Mouse (Mus musculus): ENCODE results near the gene Ankrd27. TPM values are rescaled to one million over a fixed set of nuclear protein-coding genes. Genes with fewer than 3 reads are reported as not detected.

Ankrd27 gene
- polyA plus RNA-seq, 1 experiment from 2014 or later, result 36.4 TPM

DNA sequence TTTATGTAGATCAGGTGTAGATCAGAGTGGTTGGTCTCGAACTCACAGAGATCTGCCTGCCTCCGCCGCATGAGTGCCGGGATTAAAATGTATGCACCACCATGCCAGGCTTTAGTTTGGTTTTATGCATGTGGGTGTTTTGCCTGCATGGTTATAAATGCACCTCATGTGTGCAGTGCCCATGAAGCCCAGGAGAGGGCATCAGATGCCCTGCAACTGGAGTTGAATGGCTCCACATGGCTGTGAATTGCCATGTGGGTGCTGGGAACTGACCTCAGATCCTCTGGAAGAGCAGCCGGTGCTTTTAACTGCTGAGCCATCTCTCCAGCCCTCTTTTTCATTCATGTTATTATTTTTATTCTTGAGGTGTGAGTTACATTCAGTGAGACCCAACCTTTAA, 40.0 kb downstream of the Ankrd27 start:
- Histone ChIP-seq H3K4me2 (ENCODE audit: low read depth, low read length) (no peak overlapping the region), H3K27ac (replicated peaks; ENCODE audit: low read depth, low read length) (no peak overlapping the region), H3K9me3 (replicated peaks; ENCODE audit: control insufficient read depth, low read length) (no peaks in the 10 kb centered on the region), H3K27me3 (ENCODE audit: control insufficient read depth, insufficient read depth, low read length) (no peaks in the 10 kb centered on the region), H3K9ac (replicated peaks; ENCODE audit: low read length) (no peak overlapping the region), H3K4me3 (ENCODE audit: low read depth, low read length) (no peak overlapping the region), H3K4me1 (ENCODE audit: control insufficient read depth, insufficient read depth, low read length) (no peaks in the 10 kb centered on the region), H3K36me3 (replicated peaks; ENCODE audit: control insufficient read depth, insufficient read depth, low read depth, low read length) (no peaks in the 10 kb centered on the region; the same call in 1 of the 2 replicates)
- DNase-seq (ENCODE audit: low spot score) (no peak), ATAC-seq (replicated peaks; ENCODE audit: insufficient number of reproducible peaks, low FRiP score, low TSS enrichment, low read depth) (no peak)
- WGBS, result 98% methylated on average over 5 of the region's 5 CpGs

DNA sequence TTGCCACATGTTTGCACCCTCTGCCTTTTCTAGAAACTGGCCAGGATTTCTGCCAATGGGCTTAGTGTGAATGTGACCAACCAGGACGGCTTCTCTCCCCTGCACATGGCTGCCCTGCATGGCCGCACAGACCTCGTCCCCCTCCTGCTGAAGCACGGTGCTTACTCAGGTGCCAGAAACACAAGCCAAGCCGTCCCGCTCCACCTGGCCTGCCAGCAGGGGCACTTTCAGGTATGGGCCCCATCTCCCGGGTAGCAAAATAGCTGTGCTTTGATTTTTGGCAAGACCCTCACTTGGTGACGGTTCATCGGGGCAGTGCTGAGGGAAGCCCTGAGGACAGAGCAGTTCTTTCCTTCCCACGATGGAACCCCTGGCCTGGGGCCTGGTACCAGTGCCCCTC, 41.3 kb downstream of the Ankrd27 start:
- no peak for ATAC-seq (replicated peaks; ENCODE audit: insufficient number of reproducible peaks, low FRiP score, low TSS enrichment, low read depth)
- Histone ChIP-seq H3K4me1 (ENCODE audit: control insufficient read depth, insufficient read depth, low read length) (no peaks in the 10 kb centered on the region), H3K36me3 (replicated peaks; ENCODE audit: control insufficient read depth, insufficient read depth, low read depth, low read length) (no peaks in the 10 kb centered on the region; the same call in 1 of the 2 replicates), H3K4me2 (ENCODE audit: low read depth, low read length) (no peak overlapping the region), H3K4me3 (ENCODE audit: low read depth, low read length) (no peak overlapping the region), H3K27me3 (ENCODE audit: control insufficient read depth, insufficient read depth, low read length) (no peaks in the 10 kb centered on the region), H3K9ac (replicated peaks; ENCODE audit: low read length) (no peak overlapping the region), H3K27ac (replicated peaks; ENCODE audit: low read depth, low read length) (no peak overlapping the region), H3K9me3 (replicated peaks; ENCODE audit: control insufficient read depth, low read length) (no peaks in the 10 kb centered on the region)
- 91% methylated on average over 10 of the region's 10 CpGs for WGBS
- DNase-seq (ENCODE audit: low spot score), result no peak

DNA sequence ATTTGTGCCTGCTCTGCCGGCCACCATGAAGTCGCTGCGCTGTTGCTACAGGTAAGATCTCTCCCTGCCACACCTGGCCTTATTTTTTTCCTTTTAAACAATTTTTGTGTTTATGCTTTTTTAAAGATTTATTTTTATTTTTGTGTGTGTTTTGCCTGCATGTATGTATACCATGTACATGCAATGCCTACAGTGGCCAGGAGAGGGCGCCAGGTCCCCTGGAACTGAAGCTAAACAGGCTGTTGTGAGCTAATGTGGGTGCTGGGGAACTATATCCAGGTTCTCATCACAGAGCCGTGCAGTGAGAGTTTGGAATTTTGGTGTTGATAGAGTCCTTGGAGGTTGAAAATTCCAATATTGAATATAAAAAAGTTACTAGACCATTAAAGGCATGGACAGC, 42.5 kb downstream of the Ankrd27 start:
- Histone ChIP-seq H3K4me3 (ENCODE audit: low read depth, low read length) (no peak overlapping the region), H3K9ac (replicated peaks; ENCODE audit: low read length) (no peak overlapping the region), H3K9me3 (replicated peaks; ENCODE audit: control insufficient read depth, low read length) (no peaks in the 10 kb centered on the region), H3K4me1 (ENCODE audit: control insufficient read depth, insufficient read depth, low read length) (no peaks in the 10 kb centered on the region), H3K27ac (replicated peaks; ENCODE audit: low read depth, low read length) (no peak overlapping the region), H3K27me3 (ENCODE audit: control insufficient read depth, insufficient read depth, low read length) (no peaks in the 10 kb centered on the region), H3K36me3 (replicated peaks; ENCODE audit: control insufficient read depth, insufficient read depth, low read depth, low read length) (no peaks in the 10 kb centered on the region; the same call in 1 of the 2 replicates), H3K4me2 (ENCODE audit: low read depth, low read length) (no peak overlapping the region)
- peak; percentile 50 for DNase-seq (ENCODE audit: low spot score)
- WGBS, result 68% methylated on average over 5 of the region's 5 CpGs
- no peak for ATAC-seq (replicated peaks; ENCODE audit: insufficient number of reproducible peaks, low FRiP score, low TSS enrichment, low read depth)

DNA sequence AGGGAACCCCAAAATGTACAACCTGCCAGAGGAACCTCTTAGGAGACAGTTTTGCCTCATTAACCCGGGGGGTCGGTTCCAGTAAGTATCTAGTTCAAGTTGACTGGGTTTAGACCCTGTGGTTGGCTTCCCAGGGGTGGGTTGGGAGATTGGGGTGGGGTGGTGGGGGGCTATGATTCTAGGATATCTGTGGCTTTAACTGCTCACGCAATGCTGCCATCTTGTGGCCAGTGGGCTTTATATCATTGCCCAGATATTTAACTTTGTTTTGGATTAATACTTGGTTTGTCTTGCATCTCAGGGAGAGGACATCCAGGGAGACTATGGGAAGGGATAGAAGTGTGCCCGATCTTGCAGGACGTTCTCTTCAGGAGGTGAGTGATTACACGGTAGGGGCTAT, 50.2 kb downstream of the Ankrd27 start:
- no peaks in the 10 kb centered on the region for H3K27me3 ChIP-seq (ENCODE audit: control insufficient read depth, insufficient read depth, low read length)
- H3K9me3 ChIP-seq (replicated peaks; ENCODE audit: control insufficient read depth, low read length), result no peaks in the 10 kb centered on the region
- DNase-seq (ENCODE audit: low spot score), result peak; percentile 70
- H3K4me3 ChIP-seq (ENCODE audit: low read depth, low read length), result no peak overlapping the region
- H3K4me1 ChIP-seq (ENCODE audit: control insufficient read depth, insufficient read depth, low read length), result no peaks in the 10 kb centered on the region
- ATAC-seq (replicated peaks; ENCODE audit: insufficient number of reproducible peaks, low FRiP score, low TSS enrichment, low read depth), result no peak
- no peak overlapping the region for H3K4me2 ChIP-seq (ENCODE audit: low read depth, low read length)
- H3K27ac ChIP-seq (replicated peaks; ENCODE audit: low read depth, low read length), result no peak overlapping the region
- no peak overlapping the region for H3K9ac ChIP-seq (replicated peaks; ENCODE audit: low read length)
- peaks cover 4% of the 10 kb centered on the region for H3K36me3 ChIP-seq (replicated peaks; ENCODE audit: control insufficient read depth, insufficient read depth, low read depth, low read length)
- 68% methylated on average over 6 of the region's 6 CpGs for WGBS

DNA sequence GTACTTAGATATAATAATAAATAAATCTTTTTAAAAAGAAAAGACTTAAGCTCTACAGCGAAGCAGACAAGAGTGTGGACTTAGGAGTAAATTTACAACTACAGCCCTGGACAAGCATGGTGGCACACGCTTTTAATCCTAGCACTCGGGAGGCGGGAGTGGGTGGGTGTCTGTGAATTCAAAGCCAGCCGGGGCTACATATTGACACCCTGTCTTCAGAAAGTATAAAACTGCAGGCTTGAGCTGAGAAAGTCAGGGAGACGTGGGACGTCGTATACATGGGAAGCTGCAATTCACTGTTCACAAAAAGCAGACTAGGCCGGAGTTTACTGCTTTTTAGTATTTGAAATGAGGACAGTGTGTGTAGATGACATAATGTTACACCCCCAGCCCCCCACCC, 50.8 kb downstream of the Ankrd27 start:
- Histone ChIP-seq H3K4me3 (ENCODE audit: low read depth, low read length) (no peak overlapping the region), H3K4me2 (ENCODE audit: low read depth, low read length) (no peak overlapping the region), H3K27ac (replicated peaks; ENCODE audit: low read depth, low read length) (no peak overlapping the region), H3K27me3 (ENCODE audit: control insufficient read depth, insufficient read depth, low read length) (no peaks in the 10 kb centered on the region), H3K9ac (replicated peaks; ENCODE audit: low read length) (no peak overlapping the region), H3K36me3 (replicated peaks; ENCODE audit: control insufficient read depth, insufficient read depth, low read depth, low read length) (peaks cover 4% of the 10 kb centered on the region), H3K4me1 (ENCODE audit: control insufficient read depth, insufficient read depth, low read length) (no peaks in the 10 kb centered on the region), H3K9me3 (replicated peaks; ENCODE audit: control insufficient read depth, low read length) (no peaks in the 10 kb centered on the region)
- no peak for ATAC-seq (replicated peaks; ENCODE audit: insufficient number of reproducible peaks, low FRiP score, low TSS enrichment, low read depth)
- WGBS, result 94% methylated on average over 9 of the region's 9 CpGs
- no peak for DNase-seq (ENCODE audit: low spot score)

- Histone ChIP-seq H3K27me3 (ENCODE audit: control insufficient read depth, insufficient read depth, low read length) (no peaks in the 10 kb centered on the region), H3K9me3 (replicated peaks; ENCODE audit: control insufficient read depth, low read length) (no peaks in the 10 kb centered on the region), H3K36me3 (replicated peaks; ENCODE audit: control insufficient read depth, insufficient read depth, low read depth, low read length) (peaks cover 2% of the 10 kb centered on the region; the same call in 1 of the 2 replicates), H3K4me2 (ENCODE audit: low read depth, low read length) (no peak overlapping the region), H3K27ac (replicated peaks; ENCODE audit: low read depth, low read length) (no peak overlapping the region), H3K9ac (replicated peaks; ENCODE audit: low read length) (no peak overlapping the region), H3K4me1 (ENCODE audit: control insufficient read depth, insufficient read depth, low read length) (no peaks in the 10 kb centered on the region), H3K4me3 (ENCODE audit: low read depth, low read length) (no peak overlapping the region)
- no peak for ATAC-seq (replicated peaks; ENCODE audit: insufficient number of reproducible peaks, low FRiP score, low TSS enrichment, low read depth)
- WGBS, result 81% methylated on average over 6 of the region's 6 CpGs
- no peak for DNase-seq (ENCODE audit: low spot score)
Observed at GRCm38 (mm10) chr7:35640072-35640471, 54.0 kb downstream of the Ankrd27 start.

- H3K27me3 ChIP-seq (ENCODE audit: control insufficient read depth, insufficient read depth, low read length), result no peaks in the 10 kb centered on the region
- peaks cover 2% of the 10 kb centered on the region; the same call in 1 of the 2 replicates for H3K36me3 ChIP-seq (replicated peaks; ENCODE audit: control insufficient read depth, insufficient read depth, low read depth, low read length)
- H3K4me3 ChIP-seq (ENCODE audit: low read depth, low read length), result peak overlapping the region; percentile 65
- H3K27ac ChIP-seq (replicated peaks; ENCODE audit: low read depth, low read length), result 0 out of 2 replicates have a peak overlapping the region, but pooled peaks have one; percentile 22
- H3K9ac ChIP-seq (replicated peaks; ENCODE audit: low read length), result peak overlapping the region; percentile 67
- DNase-seq (ENCODE audit: low spot score) (peak; percentile 47), ATAC-seq (replicated peaks; ENCODE audit: insufficient number of reproducible peaks, low FRiP score, low TSS enrichment, low read depth) (peak; percentile 65)
- no peaks in the 10 kb centered on the region for H3K4me1 ChIP-seq (ENCODE audit: control insufficient read depth, insufficient read depth, low read length)
- peak overlapping the region; percentile 64 for H3K4me2 ChIP-seq (ENCODE audit: low read depth, low read length)
- H3K9me3 ChIP-seq (replicated peaks; ENCODE audit: control insufficient read depth, low read length), result no peaks in the 10 kb centered on the region
- 11% methylated on average over 34 of the region's 34 CpGs for WGBS
Observed at GRCm38 (mm10) chr7:35646317-35647081, 60.5 kb downstream of the Ankrd27 start.

GRCm38 (mm10) chr7:35647101-35647698, 61.2 kb downstream of the Ankrd27 start, which contains the start of gene Pdcd5:
TSS of gene Pdcd5 (minus strand) at chr7:35647521.
- peak; percentile 89 for ATAC-seq (replicated peaks; ENCODE audit: insufficient number of reproducible peaks, low FRiP score, low TSS enrichment, low read depth)

More at GRCm38 (mm10) chr7:35647101-35647698, 61.2 kb downstream of the Ankrd27 start, which contains the start of gene Pdcd5:
- H3K27ac ChIP-seq (replicated peaks; ENCODE audit: low read depth, low read length), result 0 out of 2 replicates have a peak within 1 kb of the TSS, but pooled peaks have one; percentile 44
- H3K4me3 ChIP-seq (ENCODE audit: low read depth, low read length), result peak within 1 kb of the TSS; percentile 65
- H3K36me3 ChIP-seq (replicated peaks; ENCODE audit: control insufficient read depth, insufficient read depth, low read depth, low read length), result peaks cover 2% of the 10 kb centered on the region; the same call in 1 of the 2 replicates
- WGBS, result under 1% methylated on average over 56 of the region's 64 CpGs
- H3K4me2 ChIP-seq (ENCODE audit: low read depth, low read length), result peak within 1 kb of the TSS; percentile 64
- DNase-seq (ENCODE audit: low spot score), result peak; percentile 97
- no peaks in the 10 kb centered on the region for H3K4me1 ChIP-seq (ENCODE audit: control insufficient read depth, insufficient read depth, low read length)
- peak within 1 kb of the TSS; percentile 67 for H3K9ac ChIP-seq (replicated peaks; ENCODE audit: low read length)
- no peaks in the 10 kb centered on the region for H3K9me3 ChIP-seq (replicated peaks; ENCODE audit: control insufficient read depth, low read length)
- H3K27me3 ChIP-seq (ENCODE audit: control insufficient read depth, insufficient read depth, low read length), result no peaks in the 10 kb centered on the region
